Mouse (Mus musculus) cerebellum, adult 8-10 months (tissue): ENCODE data around the gene Tspoap1.

Experiments
- DNase-seq: peaks from one replicate; pipeline ENCODE4 v3.0.0; 2022

Gene Tspoap1

GRCm38 (mm10) chr11:87745632-87746555 is 14.4 kb upstream of the Tspoap1 start:
- DNase-seq, result no peak

- no peak for DNase-seq
Observed at GRCm38 (mm10) chr11:87747312-87747711, 13.0 kb upstream of the Tspoap1 start.

GRCm38 (mm10) chr11:87747716-87748115 is 12.6 kb upstream of the Tspoap1 start:
- no peak for DNase-seq

GRCm38 (mm10) chr11:87748132-87749119 is 11.9 kb upstream of the Tspoap1 start:
- DNase-seq, result no peak

GRCm38 (mm10) chr11:87749192-87750042 is 10.9 kb upstream of the Tspoap1 start:
- no peak for DNase-seq

GRCm38 (mm10) chr11:87750043-87750421 is 10.3 kb upstream of the Tspoap1 start:
- DNase-seq, result no peak

- no peak for DNase-seq
Observed at GRCm38 (mm10) chr11:87750521-87750920, 9.8 kb upstream of the Tspoap1 start.

GRCm38 (mm10) chr11:87751031-87751430 is 9.3 kb upstream of the Tspoap1 start:
- no peak for DNase-seq

GRCm38 (mm10) chr11:87751491-87751966 is 8.8 kb upstream of the Tspoap1 start:
- no peak for DNase-seq

GRCm38 (mm10) chr11:87752307-87752706 is 8.0 kb upstream of the Tspoap1 start:
- no peak for DNase-seq

GRCm38 (mm10) chr11:87753255-87753654 is 7.1 kb upstream of the Tspoap1 start:
- no peak for DNase-seq

- no peak for DNase-seq
Observed at GRCm38 (mm10) chr11:87753891-87754501, 6.3 kb upstream of the Tspoap1 start.

- no peak for DNase-seq
Observed at GRCm38 (mm10) chr11:87754603-87755002, 5.7 kb upstream of the Tspoap1 start.

- DNase-seq, result no peak
Observed at GRCm38 (mm10) chr11:87755360-87756017, 4.9 kb upstream of the Tspoap1 start.

GRCm38 (mm10) chr11:87756251-87756820 is 4.0 kb upstream of the Tspoap1 start:
- no peak for DNase-seq

GRCm38 (mm10) chr11:87757001-87757954 is 3.1 kb upstream of the Tspoap1 start:
- DNase-seq, result no peak

- DNase-seq, result no peak
Observed at GRCm38 (mm10) chr11:87758161-87758911, 2.0 kb upstream of the Tspoap1 start.

GRCm38 (mm10) chr11:87758957-87759608 is 1.3 kb upstream of the Tspoap1 start:
- DNase-seq, result no peak
